Mouse (Mus musculus): ENCODE results near the gene Fam76b. TPM values are rescaled to one million over a fixed set of nuclear protein-coding genes. Genes with fewer than 3 reads are reported as not detected.
"Not testable (repeated sequence)": the region's sequence is repeated elsewhere in the genome, so short reads cannot be mapped to it uniquely, and the experiment has no call there.

The Fam76b gene
- 24.9 and 40.6 TPM in 2 replicates for total RNA-seq (2014; rRNA removed)
- polyA plus RNA-seq (2015; fragmentation: Nextera tagmentation; extraction: Ambion mirVana), result 11.4 and 14.0 TPM in 2 replicates

DNA sequence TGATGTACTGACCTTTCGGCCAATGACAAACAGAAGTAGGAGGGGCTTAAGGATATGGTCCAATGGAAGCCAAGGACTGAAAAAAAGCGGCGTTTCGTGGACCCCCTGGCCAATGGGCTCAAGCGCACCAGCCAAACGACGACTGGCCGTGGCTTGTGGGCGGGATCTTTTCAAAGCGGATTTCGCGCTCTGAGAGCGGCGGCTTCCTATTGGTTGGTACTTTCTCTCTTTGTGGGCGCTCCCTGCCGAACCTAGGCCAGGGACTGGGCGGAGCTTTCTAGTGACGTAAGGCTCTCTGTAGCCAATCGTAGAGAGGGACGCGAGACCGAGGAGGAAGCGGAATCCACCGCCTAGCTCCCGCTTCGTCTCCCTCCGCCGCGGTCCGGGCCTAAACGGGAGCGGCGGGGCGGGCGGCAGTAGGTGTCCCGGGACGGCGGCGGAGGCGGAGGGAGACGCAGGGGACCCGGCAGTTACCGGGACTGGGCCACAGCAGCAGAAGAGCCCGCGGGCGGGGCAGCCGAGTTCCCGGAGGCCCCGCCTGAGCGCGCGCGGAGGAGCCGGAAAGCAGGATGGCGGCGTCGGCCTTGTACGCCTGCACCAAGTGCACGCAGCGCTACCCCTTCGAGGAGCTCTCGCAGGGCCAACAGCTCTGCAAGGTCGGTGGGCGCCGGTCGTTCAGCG is at the start of gene Fam76b:
Fam76b (plus strand) TSS at position 311 of the 681 bp plus-strand sequence.
- peak; percentile 100 for DNase-seq (ENCODE audit: low spot score)
- H3K36me3 ChIP-seq (ENCODE audit: insufficient read depth, low read length), result peaks cover 13% of the 10 kb centered on the region; the same call in 1 of the 2 replicates
- no peaks in the 10 kb centered on the region for H3K27me3 ChIP-seq (ENCODE audit: insufficient read depth, low read length)
- 0 out of 2 replicates have a peak, but pooled peaks cover 9% of the 10 kb centered on the region for H3K4me1 ChIP-seq (ENCODE audit: insufficient read depth, low read length)
- H3K27ac ChIP-seq (ENCODE audit: low read depth, low read length), result peak within 1 kb of the TSS; percentile 97
- under 1% methylated on average over 67 of the region's 67 CpGs for WGBS
- peak within 1 kb of the TSS; percentile 70 for H3K4me3 ChIP-seq (ENCODE audit: low read depth, low read length)
- peak within 1 kb of the TSS; percentile 87 for H3K9ac ChIP-seq (replicated peaks; ENCODE audit: low read length, poor library complexity, severe bottlenecking)
- TF ChIP-seq CTCF (IDR thresholded peaks at IDR 0.05), result no peak
- peak within 1 kb of the TSS; percentile 78 for H3K4me2 ChIP-seq (ENCODE audit: low read depth, low read length, poor library complexity, severe bottlenecking)
- H3K9me3 ChIP-seq (ENCODE audit: low read length), result no peaks in the 10 kb centered on the region
- peak; percentile 95 for ATAC-seq (ENCODE audit: low FRiP score)

DNA sequence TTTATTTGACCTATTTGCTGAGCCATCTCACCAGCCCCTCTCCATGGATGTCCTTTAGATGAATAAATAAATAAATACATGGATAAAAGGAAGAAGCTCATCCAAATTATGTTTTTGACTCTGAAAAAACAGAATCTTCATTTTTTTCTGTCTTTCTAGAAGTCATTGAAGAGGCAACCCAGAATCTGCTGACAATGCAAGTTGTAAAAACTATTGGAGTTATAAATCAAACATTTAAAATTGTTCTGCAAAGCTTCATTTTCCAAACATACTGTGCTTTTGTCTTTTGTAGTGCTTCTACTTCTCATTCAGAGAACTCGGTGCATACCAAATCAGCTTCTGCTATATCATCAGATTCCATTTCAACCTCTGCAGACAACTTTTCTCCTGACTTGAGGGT is 45.5 kb upstream of the Fam76b start:
- H3K4me1 ChIP-seq (ENCODE audit: insufficient read depth, low read length), result no peaks in the 10 kb centered on the region
- H3K9ac ChIP-seq (replicated peaks; ENCODE audit: low read length, poor library complexity, severe bottlenecking), result no peak overlapping the region
- H3K4me2 ChIP-seq (ENCODE audit: low read depth, low read length, poor library complexity, severe bottlenecking), result no peak overlapping the region
- no peaks in the 10 kb centered on the region for H3K27me3 ChIP-seq (ENCODE audit: insufficient read depth, low read length)
- H3K36me3 ChIP-seq (ENCODE audit: insufficient read depth, low read length), result peaks cover 12% of the 10 kb centered on the region
- no peak overlapping the region for H3K27ac ChIP-seq (ENCODE audit: low read depth, low read length)
- no peak for TF ChIP-seq CTCF (IDR thresholded peaks at IDR 0.05)
- ATAC-seq (ENCODE audit: low FRiP score) (no peak), DNase-seq (ENCODE audit: low spot score) (no peak)
- H3K4me3 ChIP-seq (ENCODE audit: low read depth, low read length), result no peak overlapping the region
- H3K9me3 ChIP-seq (ENCODE audit: low read length), result no peaks in the 10 kb centered on the region; the same call in 1 of the 2 replicates
- WGBS, result 98% methylated on average over 1 of the region's 1 CpGs

DNA sequence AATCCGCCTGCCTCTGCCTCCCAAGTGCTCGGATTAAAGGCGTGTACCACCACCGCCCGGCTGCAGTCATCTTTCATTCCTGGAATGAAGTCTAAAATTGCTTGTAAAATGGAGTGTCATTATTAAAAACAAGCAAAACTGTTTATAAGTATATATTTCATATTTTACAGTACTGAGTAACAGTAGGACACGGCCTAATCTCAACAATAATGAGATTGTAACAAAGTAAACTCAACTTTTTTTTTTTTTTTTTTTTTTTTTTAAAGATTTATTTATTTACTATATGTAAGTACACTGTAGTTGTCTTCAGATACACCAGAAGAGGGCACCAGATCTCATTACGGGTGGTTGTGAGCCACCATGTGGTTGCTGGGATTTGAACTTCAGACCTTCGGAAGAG is 36.7 kb upstream of the Fam76b start:
- not testable (repeated sequence) for H3K4me3 ChIP-seq (ENCODE audit: low read depth, low read length); H3K27ac ChIP-seq (ENCODE audit: low read depth, low read length); H3K9ac ChIP-seq (replicated peaks; ENCODE audit: low read length, poor library complexity, severe bottlenecking); H3K4me1 ChIP-seq (ENCODE audit: insufficient read depth, low read length); H3K9me3 ChIP-seq (ENCODE audit: low read length); H3K4me2 ChIP-seq (ENCODE audit: low read depth, low read length, poor library complexity, severe bottlenecking); ATAC-seq (ENCODE audit: low FRiP score); DNase-seq (ENCODE audit: low spot score); H3K27me3 ChIP-seq (ENCODE audit: insufficient read depth, low read length)
- H3K36me3 ChIP-seq (ENCODE audit: insufficient read depth, low read length), result peaks cover 22% of the 10 kb centered on the region
- 96% methylated on average over 7 of the region's 8 CpGs for WGBS

DNA sequence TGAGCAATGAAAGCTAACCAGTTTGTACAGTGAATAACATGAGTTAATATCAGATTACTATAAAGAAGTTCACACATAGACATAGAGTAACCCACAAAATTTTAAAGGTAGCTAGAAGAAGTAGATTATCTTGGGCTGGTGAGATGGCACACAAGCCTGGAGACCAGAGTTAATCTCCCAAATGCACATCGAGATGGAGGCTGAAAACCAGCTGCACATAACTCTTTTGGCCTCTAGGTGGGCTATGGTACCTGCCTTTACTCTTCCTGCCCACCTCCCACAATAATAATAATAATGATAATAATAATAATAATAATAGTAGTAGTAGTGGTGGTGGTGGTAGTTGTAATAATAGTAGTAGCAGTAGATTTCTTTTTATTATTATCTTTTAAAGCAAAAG is 33.2 kb upstream of the Fam76b start:
- Histone ChIP-seq H3K36me3 (ENCODE audit: insufficient read depth, low read length) (peaks cover 23% of the 10 kb centered on the region), H3K27ac (ENCODE audit: low read depth, low read length) (no peak overlapping the region), H3K4me1 (ENCODE audit: insufficient read depth, low read length) (no peaks in the 10 kb centered on the region), H3K4me3 (ENCODE audit: low read depth, low read length) (no peak overlapping the region), H3K9ac (replicated peaks; ENCODE audit: low read length, poor library complexity, severe bottlenecking) (no peak overlapping the region), H3K9me3 (ENCODE audit: low read length) (no peaks in the 10 kb centered on the region), H3K4me2 (ENCODE audit: low read depth, low read length, poor library complexity, severe bottlenecking) (no peak overlapping the region), H3K27me3 (ENCODE audit: insufficient read depth, low read length) (no peaks in the 10 kb centered on the region)
- DNase-seq (ENCODE audit: low spot score), result no peak
- no peak for ATAC-seq (ENCODE audit: low FRiP score)
- no peak for TF ChIP-seq CTCF (IDR thresholded peaks at IDR 0.05)
- WGBS, result 67% methylated on average over 1 of the region's 1 CpGs

DNA sequence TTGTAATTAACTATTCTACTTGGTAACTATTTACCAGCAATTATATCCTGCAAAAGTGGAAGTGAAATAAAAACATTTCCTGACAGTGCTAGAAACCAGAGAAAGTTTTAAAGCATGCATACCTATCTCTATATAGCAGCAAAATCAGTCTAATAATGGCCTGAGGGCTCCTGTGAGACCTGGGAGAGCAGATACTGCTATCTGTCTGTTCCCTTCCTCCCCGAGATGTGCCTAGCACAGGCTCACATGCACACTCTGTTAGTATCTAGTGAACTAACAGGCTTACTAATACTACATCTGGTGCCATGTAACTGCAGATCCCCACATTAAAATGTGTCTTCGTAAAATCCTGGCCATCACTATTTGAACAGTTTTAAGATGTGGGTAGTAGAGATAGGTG is 32.8 kb upstream of the Fam76b start:
- Histone ChIP-seq H3K36me3 (ENCODE audit: insufficient read depth, low read length) (peaks cover 25% of the 10 kb centered on the region), H3K4me2 (ENCODE audit: low read depth, low read length, poor library complexity, severe bottlenecking) (no peak overlapping the region)
- 95% methylated on average over 2 of the region's 2 CpGs for WGBS

DNA sequence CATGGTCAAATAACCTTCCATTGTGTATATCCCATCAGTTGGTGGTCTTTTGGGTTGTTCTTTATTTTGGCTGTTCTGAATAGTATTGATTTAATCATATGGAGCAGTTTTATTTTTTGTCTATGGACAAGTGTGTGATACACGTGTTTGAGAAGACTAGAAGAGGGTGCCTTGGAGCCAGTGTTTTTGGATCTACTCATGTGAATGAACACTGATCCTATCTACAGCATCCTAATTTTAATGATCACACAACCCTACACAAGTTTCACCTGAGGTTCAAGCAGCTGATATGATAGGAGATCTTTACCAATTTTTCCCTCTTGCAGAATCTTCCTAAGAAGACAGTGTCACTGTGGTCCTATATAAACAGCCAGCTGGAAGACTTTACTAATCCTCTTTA is 23.0 kb upstream of the Fam76b start:
- 79% methylated on average over 1 of the region's 1 CpGs for WGBS
- Histone ChIP-seq H3K27ac (ENCODE audit: low read depth, low read length) (no peak overlapping the region), H3K4me3 (ENCODE audit: low read depth, low read length) (no peak overlapping the region), H3K27me3 (ENCODE audit: insufficient read depth, low read length) (no peaks in the 10 kb centered on the region), H3K9me3 (ENCODE audit: low read length) (no peaks in the 10 kb centered on the region), H3K36me3 (ENCODE audit: insufficient read depth, low read length) (peaks cover 36% of the 10 kb centered on the region), H3K4me2 (ENCODE audit: low read depth, low read length, poor library complexity, severe bottlenecking) (no peak overlapping the region), H3K9ac (replicated peaks; ENCODE audit: low read length, poor library complexity, severe bottlenecking) (no peak overlapping the region), H3K4me1 (ENCODE audit: insufficient read depth, low read length) (no peaks in the 10 kb centered on the region)
- ATAC-seq (ENCODE audit: low FRiP score) (no peak), DNase-seq (ENCODE audit: low spot score) (no peak)
- no peak for TF ChIP-seq CTCF (IDR thresholded peaks at IDR 0.05)

More for the DNA sequence above, 32.8 kb upstream of the Fam76b start:
- no peaks in the 10 kb centered on the region for H3K27me3 ChIP-seq (ENCODE audit: insufficient read depth, low read length)
- no peaks in the 10 kb centered on the region for H3K9me3 ChIP-seq (ENCODE audit: low read length)
- ATAC-seq (ENCODE audit: low FRiP score) (no peak), DNase-seq (ENCODE audit: low spot score) (no peak)
- no peak overlapping the region for H3K9ac ChIP-seq (replicated peaks; ENCODE audit: low read length, poor library complexity, severe bottlenecking)
- no peak for TF ChIP-seq CTCF (IDR thresholded peaks at IDR 0.05)
- no peak overlapping the region for H3K27ac ChIP-seq (ENCODE audit: low read depth, low read length)
- H3K4me3 ChIP-seq (ENCODE audit: low read depth, low read length), result no peak overlapping the region
- no peaks in the 10 kb centered on the region for H3K4me1 ChIP-seq (ENCODE audit: insufficient read depth, low read length)

Data from midbrain, postnatal 0 days (tissue).